Mouse (Mus musculus): ENCODE data around the gene Pdzd2. TPM values are rescaled to one million over a fixed set of nuclear protein-coding genes. Genes with fewer than 3 reads are reported as not detected.

Gene Pdzd2
- polyA plus RNA-seq, 1 experiment, result 1.7 TPM

GRCm38 (mm10) chr15:12639776-12640175 lies 99.9 kb downstream of the Pdzd2 start:
- DNase-seq (ENCODE audit: low read depth in 1 of 2, low spot score in 2 of 2), result no peak
- no peaks in the 10 kb centered on the region for H3K36me3 ChIP-seq (ENCODE audit: control insufficient read depth, insufficient read depth, low read length)
- no peak overlapping the region for H3K27ac ChIP-seq (ENCODE audit: insufficient read depth, low read length)
- TF ChIP-seq POLR2A (IDR thresholded peaks at IDR 0.05; ENCODE audit: low read depth, low read length) (no peak), CTCF (IDR thresholded peaks at IDR 0.05; ENCODE audit: extremely low read depth, insufficient read depth, insufficient read length, insufficient replicate concordance) (no peak)
- H3K4me1 ChIP-seq (ENCODE audit: control insufficient read depth, insufficient read depth, insufficient read length), result no peaks in the 10 kb centered on the region
- H3K4me3 ChIP-seq (ENCODE audit: extremely low read depth, insufficient read depth, insufficient read length), result no peak overlapping the region
- H3K27me3 ChIP-seq (ENCODE audit: control insufficient read depth, insufficient read depth, low read length), result no peaks in the 10 kb centered on the region
- 87% methylated on average over 3 of the region's 3 CpGs for WGBS

GRCm38 (mm10) chr15:12639181-12639580 lies 100.5 kb downstream of the Pdzd2 start:
- Histone ChIP-seq H3K27me3 (ENCODE audit: control insufficient read depth, insufficient read depth, low read length) (no peaks in the 10 kb centered on the region), H3K36me3 (ENCODE audit: control insufficient read depth, insufficient read depth, low read length) (no peaks in the 10 kb centered on the region), H3K4me3 (ENCODE audit: extremely low read depth, insufficient read depth, insufficient read length) (no peak overlapping the region), H3K27ac (ENCODE audit: insufficient read depth, low read length) (no peak overlapping the region), H3K4me1 (ENCODE audit: control insufficient read depth, insufficient read depth, insufficient read length) (no peaks in the 10 kb centered on the region)
- WGBS, result 92% methylated on average over 8 of the region's 8 CpGs
- TF ChIP-seq POLR2A (IDR thresholded peaks at IDR 0.05; ENCODE audit: low read depth, low read length) (no peak), CTCF (IDR thresholded peaks at IDR 0.05; ENCODE audit: extremely low read depth, insufficient read depth, insufficient read length, insufficient replicate concordance) (no peak)
- no peak for DNase-seq (ENCODE audit: low read depth in 1 of 2, low spot score in 2 of 2)

GRCm38 (mm10) chr15:12638370-12639030 lies 101.2 kb downstream of the Pdzd2 start:
- Histone ChIP-seq H3K4me3 (ENCODE audit: extremely low read depth, insufficient read depth, insufficient read length) (no peak overlapping the region), H3K27me3 (ENCODE audit: control insufficient read depth, insufficient read depth, low read length) (no peaks in the 10 kb centered on the region), H3K36me3 (ENCODE audit: control insufficient read depth, insufficient read depth, low read length) (no peaks in the 10 kb centered on the region), H3K4me1 (ENCODE audit: control insufficient read depth, insufficient read depth, insufficient read length) (no peaks in the 10 kb centered on the region), H3K27ac (ENCODE audit: insufficient read depth, low read length) (no peak overlapping the region)
- no peak for DNase-seq (ENCODE audit: low read depth in 1 of 2, low spot score in 2 of 2)
- no peak for TF ChIP-seq POLR2A (IDR thresholded peaks at IDR 0.05; ENCODE audit: low read depth, low read length)
- TF ChIP-seq CTCF (IDR thresholded peaks at IDR 0.05; ENCODE audit: extremely low read depth, insufficient read depth, insufficient read length, insufficient replicate concordance), result no peak
- WGBS, result 93% methylated on average over 14 of the region's 14 CpGs

GRCm38 (mm10) chr15:12637511-12637910 lies 102.2 kb downstream of the Pdzd2 start:
- no peaks in the 10 kb centered on the region for H3K36me3 ChIP-seq (ENCODE audit: control insufficient read depth, insufficient read depth, low read length)
- no peak overlapping the region for H3K27ac ChIP-seq (ENCODE audit: insufficient read depth, low read length)
- TF ChIP-seq CTCF (IDR thresholded peaks at IDR 0.05; ENCODE audit: extremely low read depth, insufficient read depth, insufficient read length, insufficient replicate concordance), result no peak
- TF ChIP-seq POLR2A (IDR thresholded peaks at IDR 0.05; ENCODE audit: low read depth, low read length), result no peak
- H3K4me1 ChIP-seq (ENCODE audit: control insufficient read depth, insufficient read depth, insufficient read length), result no peaks in the 10 kb centered on the region
- H3K4me3 ChIP-seq (ENCODE audit: extremely low read depth, insufficient read depth, insufficient read length), result no peak overlapping the region
- no peaks in the 10 kb centered on the region for H3K27me3 ChIP-seq (ENCODE audit: control insufficient read depth, insufficient read depth, low read length)
- no peak for DNase-seq (ENCODE audit: low read depth in 1 of 2, low spot score in 2 of 2)
- WGBS, result 88% methylated on average over 8 of the region's 8 CpGs

GRCm38 (mm10) chr15:12636386-12636785 lies 103.3 kb downstream of the Pdzd2 start:
- Histone ChIP-seq H3K27ac (ENCODE audit: insufficient read depth, low read length) (no peak overlapping the region), H3K36me3 (ENCODE audit: control insufficient read depth, insufficient read depth, low read length) (no peaks in the 10 kb centered on the region), H3K27me3 (ENCODE audit: control insufficient read depth, insufficient read depth, low read length) (no peaks in the 10 kb centered on the region), H3K4me3 (ENCODE audit: extremely low read depth, insufficient read depth, insufficient read length) (no peak overlapping the region), H3K4me1 (ENCODE audit: control insufficient read depth, insufficient read depth, insufficient read length) (no peaks in the 10 kb centered on the region)
- TF ChIP-seq CTCF (IDR thresholded peaks at IDR 0.05; ENCODE audit: extremely low read depth, insufficient read depth, insufficient read length, insufficient replicate concordance), result no peak
- no peak for TF ChIP-seq POLR2A (IDR thresholded peaks at IDR 0.05; ENCODE audit: low read depth, low read length)
- DNase-seq (ENCODE audit: low read depth in 1 of 2, low spot score in 2 of 2), result no peak
- WGBS, result 88% methylated on average over 5 of the region's 5 CpGs

GRCm38 (mm10) chr15:12634921-12635320 lies 104.8 kb downstream of the Pdzd2 start:
- TF ChIP-seq CTCF (IDR thresholded peaks at IDR 0.05; ENCODE audit: extremely low read depth, insufficient read depth, insufficient read length, insufficient replicate concordance) (no peak), POLR2A (IDR thresholded peaks at IDR 0.05; ENCODE audit: low read depth, low read length) (no peak)
- Histone ChIP-seq H3K4me3 (ENCODE audit: extremely low read depth, insufficient read depth, insufficient read length) (no peak overlapping the region), H3K27me3 (ENCODE audit: control insufficient read depth, insufficient read depth, low read length) (no peaks in the 10 kb centered on the region), H3K4me1 (ENCODE audit: control insufficient read depth, insufficient read depth, insufficient read length) (no peaks in the 10 kb centered on the region), H3K27ac (ENCODE audit: insufficient read depth, low read length) (no peak overlapping the region), H3K36me3 (ENCODE audit: control insufficient read depth, insufficient read depth, low read length) (no peaks in the 10 kb centered on the region)
- WGBS, result 92% methylated on average over 8 of the region's 8 CpGs
- DNase-seq (ENCODE audit: low read depth in 1 of 2, low spot score in 2 of 2), result no peak

- Histone ChIP-seq H3K27me3 (ENCODE audit: control insufficient read depth, insufficient read depth, low read length) (no peaks in the 10 kb centered on the region), H3K4me1 (ENCODE audit: control insufficient read depth, insufficient read depth, insufficient read length) (no peaks in the 10 kb centered on the region), H3K4me3 (ENCODE audit: extremely low read depth, insufficient read depth, insufficient read length) (no peak overlapping the region), H3K27ac (ENCODE audit: insufficient read depth, low read length) (no peak overlapping the region), H3K36me3 (ENCODE audit: control insufficient read depth, insufficient read depth, low read length) (no peaks in the 10 kb centered on the region)
- TF ChIP-seq CTCF (IDR thresholded peaks at IDR 0.05; ENCODE audit: extremely low read depth, insufficient read depth, insufficient read length, insufficient replicate concordance), result no peak
- no peak for TF ChIP-seq POLR2A (IDR thresholded peaks at IDR 0.05; ENCODE audit: low read depth, low read length)
- no peak for DNase-seq (ENCODE audit: low read depth in 1 of 2, low spot score in 2 of 2)
- 92% methylated on average over 7 of the region's 7 CpGs for WGBS
Observed at GRCm38 (mm10) chr15:12629164-12629563, 110.6 kb downstream of the Pdzd2 start.

Measured in spleen, adult 2 months (tissue).